Mouse (Mus musculus): ENCODE measurements around the gene Pkmyt1.

GRCm38 (mm10) chr17:23680336-23680735 lies 45.8 kb upstream of the Pkmyt1 start:
- TF ChIP-seq GATA1 (IDR thresholded peaks at IDR 0.05; ENCODE audit: low read length) (no peak), TAL1 (IDR thresholded peaks at IDR 0.05; ENCODE audit: low read length) (no peak)
